Mouse (Mus musculus): Measurements from ENCODE around the gene Cxcr5. TPM values are rescaled to one million over a fixed set of nuclear protein-coding genes. Genes with fewer than 3 reads are reported as not detected.
A peak's percentile ranks its signal among the peaks of the same experiment; 100 is the strongest.

The Cxcr5 gene
- polyA plus RNA-seq, 1 experiment from 2014 or later = 0.48 TPM

- 0 out of 2 replicates have a peak, but pooled peaks cover 3% of the 10 kb centered on the region for H3K4me1 ChIP-seq (replicated peaks; ENCODE audit: control insufficient read depth, insufficient read depth, low read length)
- ATAC-seq (ENCODE audit: low FRiP score) (no peak), DNase-seq (ENCODE audit: low spot score) (no peak)
- no peak overlapping the region for H3K27ac ChIP-seq (ENCODE audit: low read depth, low read length)
- no peaks in the 10 kb centered on the region for H3K27me3 ChIP-seq (ENCODE audit: control insufficient read depth, insufficient read depth, low read length)
- H3K9ac ChIP-seq (ENCODE audit: low read depth, low read length) = no peak overlapping the region
- no peaks in the 10 kb centered on the region for H3K9me3 ChIP-seq (ENCODE audit: control insufficient read depth, low read length)
- H3K4me2 ChIP-seq (replicated peaks; ENCODE audit: low read depth, low read length) = no peak overlapping the region
- 0 out of 2 replicates have a peak, but pooled peaks cover 2% of the 10 kb centered on the region for H3K36me3 ChIP-seq (ENCODE audit: control insufficient read depth, insufficient read depth, low read length)
- no peak overlapping the region for H3K4me3 ChIP-seq (ENCODE audit: low read depth, low read length)
- WGBS = 54% methylated on average over 23 of the region's 23 CpGs
Observed at GRCm38 (mm10) chr9:44505824-44506467, 55.7 kb downstream of the Cxcr5 start.

DNA sequence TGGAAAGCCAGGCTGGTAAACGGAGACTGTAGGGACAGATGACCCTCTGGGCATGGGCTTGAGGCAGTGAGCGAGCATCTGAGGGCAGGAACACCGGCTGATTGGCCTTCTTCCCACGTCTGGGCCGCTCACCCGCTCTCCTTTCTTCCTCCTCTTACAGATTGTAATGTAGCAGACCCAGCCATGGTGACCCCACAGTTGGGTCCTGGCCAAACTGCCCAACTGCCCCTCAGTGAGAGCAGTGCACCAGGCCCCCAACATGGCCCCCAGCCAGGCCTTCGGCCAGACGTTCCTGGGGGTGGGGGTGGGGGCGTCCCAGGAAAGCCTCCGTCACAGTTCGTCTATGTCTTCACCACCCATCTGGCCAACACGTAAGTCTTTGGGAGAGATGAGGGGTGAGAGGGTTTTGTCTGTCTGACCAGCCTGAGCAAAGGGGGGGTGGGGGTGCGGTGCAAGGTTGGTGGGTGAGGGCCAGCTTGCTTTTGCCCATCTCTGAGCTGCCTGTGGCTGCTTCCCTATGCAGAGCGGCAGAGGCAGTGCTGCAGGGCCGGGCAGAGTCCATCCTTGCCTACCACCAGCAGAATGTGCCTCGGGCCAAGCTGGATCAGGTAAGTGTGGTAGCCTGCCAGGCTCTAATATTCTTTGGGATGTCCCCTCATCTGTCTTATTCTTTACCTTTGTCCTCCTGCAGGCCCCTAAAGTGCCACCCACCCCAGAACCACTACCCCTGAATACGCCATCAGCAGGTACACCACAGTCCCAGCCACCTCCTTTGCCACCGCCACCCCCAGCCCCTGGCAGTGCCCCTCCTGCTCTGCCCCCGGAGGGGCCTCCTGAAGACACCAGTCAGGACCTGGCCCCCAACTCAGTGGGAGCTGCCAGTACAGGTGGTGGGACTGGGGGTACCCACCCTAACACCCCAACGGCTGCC is 56.5 kb downstream of the Cxcr5 start:
- Histone ChIP-seq H3K4me3 (ENCODE audit: low read depth, low read length) (no peak overlapping the region), H3K4me1 (replicated peaks; ENCODE audit: control insufficient read depth, insufficient read depth, low read length) (peaks cover 5% of the 10 kb centered on the region; the same call in 1 of the 2 replicates), H3K27me3 (ENCODE audit: control insufficient read depth, insufficient read depth, low read length) (no peaks in the 10 kb centered on the region), H3K4me2 (replicated peaks; ENCODE audit: low read depth, low read length) (no peak overlapping the region), H3K36me3 (ENCODE audit: control insufficient read depth, insufficient read depth, low read length) (0 out of 2 replicates have a peak, but pooled peaks cover 4% of the 10 kb centered on the region), H3K9me3 (ENCODE audit: control insufficient read depth, low read length) (no peaks in the 10 kb centered on the region), H3K27ac (ENCODE audit: low read depth, low read length) (no peak overlapping the region), H3K9ac (ENCODE audit: low read depth, low read length) (no peak overlapping the region)
- 81% methylated on average over 20 of the region's 20 CpGs for WGBS
- ATAC-seq (ENCODE audit: low FRiP score) (no peak), DNase-seq (ENCODE audit: low spot score) (no peak)

DNA sequence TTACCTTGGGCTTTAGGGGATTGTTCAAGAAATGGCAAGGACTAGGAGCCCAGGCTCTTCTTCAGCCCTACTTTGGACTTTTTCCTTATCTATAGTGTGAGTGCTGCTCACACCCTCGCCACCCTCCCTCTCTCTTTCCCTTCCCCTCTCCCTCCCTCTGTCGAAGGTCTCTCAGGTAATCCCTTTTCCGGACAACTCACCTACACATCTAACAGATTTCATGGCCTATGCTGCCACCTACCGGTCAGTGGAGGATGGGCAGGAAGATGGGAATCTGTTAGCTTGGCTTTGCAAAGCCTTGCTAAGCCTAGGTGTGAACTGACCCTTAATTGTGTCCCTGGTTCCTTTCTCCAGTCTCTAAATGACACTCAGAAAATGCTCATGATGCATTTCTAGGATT is 59.7 kb downstream of the Cxcr5 start:
- Histone ChIP-seq H3K4me2 (replicated peaks; ENCODE audit: low read depth, low read length) (peak overlapping the region; percentile 11; the same call in 1 of the 2 replicates), H3K4me3 (ENCODE audit: low read depth, low read length) (no peak overlapping the region), H3K9ac (ENCODE audit: low read depth, low read length) (no peak overlapping the region), H3K4me1 (replicated peaks; ENCODE audit: control insufficient read depth, insufficient read depth, low read length) (peaks cover 25% of the 10 kb centered on the region), H3K27ac (ENCODE audit: low read depth, low read length) (no peak overlapping the region), H3K27me3 (ENCODE audit: control insufficient read depth, insufficient read depth, low read length) (no peaks in the 10 kb centered on the region), H3K9me3 (ENCODE audit: control insufficient read depth, low read length) (no peaks in the 10 kb centered on the region), H3K36me3 (ENCODE audit: control insufficient read depth, insufficient read depth, low read length) (0 out of 2 replicates have a peak, but pooled peaks cover 4% of the 10 kb centered on the region)
- DNase-seq (ENCODE audit: low spot score) (peak; percentile 89), ATAC-seq (ENCODE audit: low FRiP score) (no peak)
- 0% methylated on average over 4 of the region's 4 CpGs for WGBS

- Histone ChIP-seq H3K4me2 (replicated peaks; ENCODE audit: low read depth, low read length) (peak overlapping the region; percentile 11; the same call in 1 of the 2 replicates), H3K27me3 (ENCODE audit: control insufficient read depth, insufficient read depth, low read length) (no peaks in the 10 kb centered on the region), H3K9me3 (ENCODE audit: control insufficient read depth, low read length) (no peaks in the 10 kb centered on the region), H3K4me1 (replicated peaks; ENCODE audit: control insufficient read depth, insufficient read depth, low read length) (peaks cover 27% of the 10 kb centered on the region), H3K27ac (ENCODE audit: low read depth, low read length) (no peak overlapping the region), H3K9ac (ENCODE audit: low read depth, low read length) (no peak overlapping the region), H3K36me3 (ENCODE audit: control insufficient read depth, insufficient read depth, low read length) (0 out of 2 replicates have a peak, but pooled peaks cover 4% of the 10 kb centered on the region), H3K4me3 (ENCODE audit: low read depth, low read length) (no peak overlapping the region)
- WGBS = 39% methylated on average over 10 of the region's 10 CpGs
- DNase-seq (ENCODE audit: low spot score) (no peak), ATAC-seq (ENCODE audit: low FRiP score) (no peak)
Observed at GRCm38 (mm10) chr9:44501206-44501879, 60.3 kb downstream of the Cxcr5 start.

DNA sequence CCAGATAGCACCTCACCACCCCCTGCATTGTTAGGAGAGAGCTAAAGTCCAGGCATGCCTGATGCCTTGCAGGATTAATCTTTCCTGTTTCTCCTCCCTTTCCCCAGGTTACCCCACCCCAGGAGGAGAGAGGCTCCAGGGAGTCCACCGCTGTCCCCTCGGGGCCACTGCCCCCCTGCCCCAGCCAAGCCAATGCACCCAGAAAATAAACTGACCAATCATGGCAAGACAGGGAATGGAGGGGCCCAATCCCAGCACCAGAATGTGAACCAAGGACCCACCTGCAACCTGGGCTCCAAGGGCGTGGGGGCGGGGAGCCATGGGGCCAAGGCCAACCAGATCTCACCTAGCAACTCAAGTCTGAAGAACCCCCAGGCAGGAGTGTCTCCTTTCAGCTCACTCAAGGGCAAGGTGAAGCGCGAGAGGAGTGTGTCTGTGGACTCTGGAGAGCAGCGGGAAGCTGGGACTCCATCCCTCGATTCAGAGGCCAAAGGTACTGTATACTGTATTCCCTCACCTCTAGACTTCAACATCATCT is 61.0 kb downstream of the Cxcr5 start:
- H3K27me3 ChIP-seq (ENCODE audit: control insufficient read depth, insufficient read depth, low read length) = no peaks in the 10 kb centered on the region
- WGBS = 43% methylated on average over 8 of the region's 8 CpGs
- H3K4me3 ChIP-seq (ENCODE audit: low read depth, low read length) = no peak overlapping the region
- peaks cover 27% of the 10 kb centered on the region for H3K4me1 ChIP-seq (replicated peaks; ENCODE audit: control insufficient read depth, insufficient read depth, low read length)
- H3K36me3 ChIP-seq (ENCODE audit: control insufficient read depth, insufficient read depth, low read length) = 0 out of 2 replicates have a peak, but pooled peaks cover 4% of the 10 kb centered on the region
- no peak for DNase-seq (ENCODE audit: low spot score)
- ATAC-seq (ENCODE audit: low FRiP score) = no peak
- no peaks in the 10 kb centered on the region for H3K9me3 ChIP-seq (ENCODE audit: control insufficient read depth, low read length)
- H3K4me2 ChIP-seq (replicated peaks; ENCODE audit: low read depth, low read length) = no peak overlapping the region
- no peak overlapping the region for H3K9ac ChIP-seq (ENCODE audit: low read depth, low read length)
- H3K27ac ChIP-seq (ENCODE audit: low read depth, low read length) = peak overlapping the region; percentile 24; the same call in 1 of the 2 replicates

GRCm38 (mm10) chr9:44500163-44500533 is 61.5 kb downstream of the Cxcr5 start:
- Histone ChIP-seq H3K4me2 (replicated peaks; ENCODE audit: low read depth, low read length) (peak overlapping the region; percentile 4; the same call in 1 of the 2 replicates), H3K9me3 (ENCODE audit: control insufficient read depth, low read length) (no peaks in the 10 kb centered on the region), H3K4me1 (replicated peaks; ENCODE audit: control insufficient read depth, insufficient read depth, low read length) (peaks cover 27% of the 10 kb centered on the region), H3K36me3 (ENCODE audit: control insufficient read depth, insufficient read depth, low read length) (0 out of 2 replicates have a peak, but pooled peaks cover 4% of the 10 kb centered on the region), H3K4me3 (ENCODE audit: low read depth, low read length) (no peak overlapping the region), H3K27me3 (ENCODE audit: control insufficient read depth, insufficient read depth, low read length) (no peaks in the 10 kb centered on the region), H3K27ac (ENCODE audit: low read depth, low read length) (peak overlapping the region; percentile 24; the same call in 1 of the 2 replicates), H3K9ac (ENCODE audit: low read depth, low read length) (no peak overlapping the region)
- WGBS = 35% methylated on average over 5 of the region's 5 CpGs
- no peak for ATAC-seq (ENCODE audit: low FRiP score)
- no peak for DNase-seq (ENCODE audit: low spot score)

- H3K9me3 ChIP-seq (ENCODE audit: control insufficient read depth, low read length) = no peaks in the 10 kb centered on the region
- H3K27ac ChIP-seq (ENCODE audit: low read depth, low read length) = peak overlapping the region; percentile 81
- H3K4me1 ChIP-seq (replicated peaks; ENCODE audit: control insufficient read depth, insufficient read depth, low read length) = peaks cover 28% of the 10 kb centered on the region
Observed at GRCm38 (mm10) chr9:44499356-44500162, 62.1 kb downstream of the Cxcr5 start.

More at GRCm38 (mm10) chr9:44499356-44500162, 62.1 kb downstream of the Cxcr5 start:
- Histone ChIP-seq H3K9ac (ENCODE audit: low read depth, low read length) (peak overlapping the region; percentile 63; the same call in 1 of the 2 replicates), H3K4me2 (replicated peaks; ENCODE audit: low read depth, low read length) (peak overlapping the region; percentile 86), H3K36me3 (ENCODE audit: control insufficient read depth, insufficient read depth, low read length) (0 out of 2 replicates have a peak, but pooled peaks cover 2% of the 10 kb centered on the region), H3K4me3 (ENCODE audit: low read depth, low read length) (peak overlapping the region; percentile 37), H3K27me3 (ENCODE audit: control insufficient read depth, insufficient read depth, low read length) (no peaks in the 10 kb centered on the region)
- WGBS = 9% methylated on average over 20 of the region's 20 CpGs
- ATAC-seq (ENCODE audit: low FRiP score) (peak; percentile 31), DNase-seq (ENCODE audit: low spot score) (peak; percentile 64)

All from hindbrain, embryonic 11.5 days (tissue).